Mouse (Mus musculus): ENCODE measurements around the gene Itga8. TPM values are rescaled to one million over a fixed set of nuclear protein-coding genes. Genes with fewer than 3 reads are reported as not detected.

Itga8 gene
- total and polyA plus RNA-seq, 3 experiments, result 3.5 to 10.6 (median 7.5) TPM

DNA sequence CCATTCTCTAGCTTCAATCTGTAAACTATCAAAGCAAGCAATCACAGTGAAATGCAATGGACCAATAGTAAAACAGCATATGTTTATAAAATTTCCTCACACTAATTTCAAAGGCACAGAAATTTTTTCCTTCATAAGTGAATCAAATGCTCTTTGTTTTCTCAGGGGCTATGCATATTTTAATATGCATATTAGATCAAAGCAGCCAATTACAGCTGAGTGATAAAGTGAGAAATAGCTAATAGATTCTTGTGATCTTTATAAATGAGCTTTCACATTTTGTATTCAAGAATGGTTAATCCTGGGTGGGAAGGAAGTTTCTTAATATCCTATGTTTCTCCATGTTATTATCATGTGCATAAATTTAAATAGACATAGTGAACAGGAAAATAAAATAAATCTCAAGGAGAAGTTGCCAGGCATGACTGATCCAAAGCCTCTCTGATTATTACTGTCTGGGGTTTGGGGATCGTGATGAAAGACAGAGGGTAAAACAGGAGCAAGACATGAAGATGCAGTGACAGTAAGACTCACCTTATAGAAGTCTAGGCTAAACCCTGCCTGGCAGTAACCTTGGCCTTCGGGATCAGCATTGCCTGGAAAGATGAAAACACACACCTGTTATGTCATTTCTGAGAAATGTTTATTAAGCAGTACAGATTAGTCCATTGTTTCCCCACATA lies 44.9 kb downstream of the Itga8 start:
- no peak for TF ChIP-seq ELF1 (IDR thresholded peaks at IDR 0.05; ENCODE audit: low read depth, low read length)
- TF ChIP-seq MAZ (IDR thresholded peaks at IDR 0.05; ENCODE audit: low read depth, low read length), result no peak
- TF ChIP-seq TBP (conservative IDR thresholded peaks at IDR 0.05; ENCODE audit: low read depth, low read length), result no peak
- no peak for TF ChIP-seq E2F4 (IDR thresholded peaks at IDR 0.05; ENCODE audit: insufficient replicate concordance, low read depth, low read length)
- TF ChIP-seq ZC3H11A (IDR thresholded peaks at IDR 0.05; ENCODE audit: low read depth, low read length), result no peak
- TF ChIP-seq ETS1 (conservative IDR thresholded peaks at IDR 0.05; ENCODE audit: low read depth, low read length), result no peak
- no peak for TF ChIP-seq UBTF (IDR thresholded peaks at IDR 0.05; ENCODE audit: low read depth, low read length)
- no peak for TF ChIP-seq KAT2A (IDR thresholded peaks at IDR 0.05; ENCODE audit: insufficient replicate concordance, low read length)
- no peak for TF ChIP-seq MYC (IDR thresholded peaks at IDR 0.05; ENCODE audit: low read depth, low read length)
- no peak for TF ChIP-seq USF1 (IDR thresholded peaks at IDR 0.05; ENCODE audit: low read depth, low read length)
- TF ChIP-seq JUND (conservative IDR thresholded peaks at IDR 0.05; ENCODE audit: low read depth, low read length), result no peak
- TF ChIP-seq POLR2A (IDR thresholded peaks at IDR 0.05; ENCODE audit: low read depth, low read length), result no peak
- TF ChIP-seq ZNF384 (IDR thresholded peaks at IDR 0.05; ENCODE audit: low read depth, low read length), result no peak
- no peak for TF ChIP-seq TCF12 (IDR thresholded peaks at IDR 0.05; ENCODE audit: low read depth, low read length)
- TF ChIP-seq GABPA (IDR thresholded peaks at IDR 0.05; ENCODE audit: insufficient replicate concordance, low read depth, low read length), result no peak
- no peak for TF ChIP-seq EP300 (IDR thresholded peaks at IDR 0.05; ENCODE audit: low read length)
- TF ChIP-seq POLR2AphosphoS2 (IDR thresholded peaks at IDR 0.05; ENCODE audit: low read depth, low read length), result no peak
- TF ChIP-seq MEF2A (IDR thresholded peaks at IDR 0.05; ENCODE audit: borderline replicate concordance, low read depth, low read length), result no peak
- TF ChIP-seq SIN3A (IDR thresholded peaks at IDR 0.05; ENCODE audit: low read length), result no peak
- in situ Hi-C loops (cut with MboI; ENCODE audit: low pct_ligation_motif_present, low pct_unique_long_range_greater_than_20kb, low sequenced_read_pairs) (no loop called here), dilution Hi-C loops (cut with MboI; ENCODE audit: extremely low pct_ligation_motif_present, extremely low pct_unique_long_range_greater_than_20kb, low sequenced_read_pairs) (no loop called here)
- Histone ChIP-seq H3K4me2 (ENCODE audit: insufficient read depth, low read depth, poor library complexity, severe bottlenecking) (no peak overlapping the region), H3K9me3 (replicated peaks; ENCODE audit: low read length) (no peaks in the 10 kb centered on the region), H3K9ac (ENCODE audit: insufficient read depth, low read depth) (no peak overlapping the region), H3K4me1 (ENCODE audit: control insufficient read depth in 1 of 2, insufficient read depth in 2 of 2) (no peaks in the 10 kb centered on the region), H3K4me3 (replicated peaks in 1 of 3; ENCODE audit: low read depth in 2 of 3, low read length in 2 of 3, poor library complexity in 1 of 3) (no peak overlapping the region), H3K27me3 (replicated peaks) (no peaks in the 10 kb centered on the region), H3K36me3 (replicated peaks in 1 of 2; ENCODE audit: control insufficient read depth in 1 of 2, insufficient read depth in 1 of 2, low read length in 1 of 2) (no peaks in the 10 kb centered on the region), H3K27ac (ENCODE audit: insufficient read depth, low read depth) (no peak overlapping the region), H3K79me2 (replicated peaks; ENCODE audit: control insufficient read depth, extremely low read depth, insufficient read depth, poor library complexity, severe bottlenecking) (no peaks in the 10 kb centered on the region)
- no peak for DNase-seq (ENCODE audit: extremely low read depth)

GRCm38 (mm10) chr2:12255901-12256300 lies 45.8 kb downstream of the Itga8 start:
- Histone ChIP-seq H3K4me1 (ENCODE audit: control insufficient read depth in 1 of 2, insufficient read depth in 2 of 2) (no peaks in the 10 kb centered on the region), H3K4me2 (ENCODE audit: insufficient read depth, low read depth, poor library complexity, severe bottlenecking) (no peak overlapping the region), H3K4me3 (replicated peaks in 1 of 3; ENCODE audit: low read depth in 2 of 3, low read length in 2 of 3, poor library complexity in 1 of 3) (no peak overlapping the region), H3K9ac (ENCODE audit: insufficient read depth, low read depth) (no peak overlapping the region), H3K27ac (ENCODE audit: insufficient read depth, low read depth) (no peak overlapping the region), H3K79me2 (replicated peaks; ENCODE audit: control insufficient read depth, extremely low read depth, insufficient read depth, poor library complexity, severe bottlenecking) (no peaks in the 10 kb centered on the region), H3K9me3 (replicated peaks; ENCODE audit: low read length) (no peaks in the 10 kb centered on the region), H3K36me3 (replicated peaks in 1 of 2; ENCODE audit: control insufficient read depth in 1 of 2, insufficient read depth in 1 of 2, low read length in 1 of 2) (no peaks in the 10 kb centered on the region), H3K27me3 (replicated peaks) (no peaks in the 10 kb centered on the region)
- DNase-seq (ENCODE audit: extremely low read depth), result no peak
- dilution Hi-C loops (cut with MboI; ENCODE audit: extremely low pct_ligation_motif_present, extremely low pct_unique_long_range_greater_than_20kb, low sequenced_read_pairs) (no loop called here), in situ Hi-C loops (cut with MboI; ENCODE audit: low pct_ligation_motif_present, low pct_unique_long_range_greater_than_20kb, low sequenced_read_pairs) (no loop called here)
- TF ChIP-seq MYC (IDR thresholded peaks at IDR 0.05; ENCODE audit: low read depth, low read length) (no peak), POLR2A (IDR thresholded peaks at IDR 0.05; ENCODE audit: low read depth, low read length) (no peak), USF2 (conservative IDR thresholded peaks at IDR 0.05; ENCODE audit: low read depth, low read length) (no peak), ZC3H11A (IDR thresholded peaks at IDR 0.05; ENCODE audit: low read depth, low read length) (no peak)

All from CH12.LX (cell line).